Mouse (Mus musculus): ENCODE measurements around the gene Ppp1r14c.
"Not testable (repeated sequence)": the region's sequence is repeated elsewhere in the genome, so short reads cannot be mapped to it uniquely, and the experiment has no call there.

The Ppp1r14c gene

DNA sequence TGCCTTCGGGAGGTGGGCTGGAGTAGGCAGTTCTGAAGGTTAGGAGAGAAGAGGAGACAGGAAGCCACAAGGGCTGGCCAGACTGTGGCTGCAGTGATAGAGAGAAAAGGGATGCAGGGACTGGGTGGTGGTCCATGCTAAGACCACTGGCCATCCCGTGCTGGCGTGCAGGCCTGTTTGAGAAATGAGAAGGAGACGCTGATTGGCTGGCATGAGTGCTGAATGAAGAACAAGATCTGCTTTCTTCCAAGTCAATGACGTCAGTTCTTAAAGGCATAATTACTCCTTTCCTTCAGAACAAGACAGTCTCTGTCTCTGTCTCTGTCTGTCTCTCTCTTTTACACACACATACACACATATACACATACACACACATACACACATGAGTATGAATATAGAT is 36.4 kb downstream of the Ppp1r14c start:
- no peak for DNase-seq (ENCODE audit: low read depth in 2 of 2, low spot score in 2 of 2)

GRCm38 (mm10) chr10:3403416-3404137 is 37.7 kb downstream of the Ppp1r14c start:
- no peak for DNase-seq (ENCODE audit: low read depth in 2 of 2, low spot score in 2 of 2)

GRCm38 (mm10) chr10:3404362-3404761 is 38.5 kb downstream of the Ppp1r14c start:
- no peak for DNase-seq (ENCODE audit: low read depth in 2 of 2, low spot score in 2 of 2)

DNA sequence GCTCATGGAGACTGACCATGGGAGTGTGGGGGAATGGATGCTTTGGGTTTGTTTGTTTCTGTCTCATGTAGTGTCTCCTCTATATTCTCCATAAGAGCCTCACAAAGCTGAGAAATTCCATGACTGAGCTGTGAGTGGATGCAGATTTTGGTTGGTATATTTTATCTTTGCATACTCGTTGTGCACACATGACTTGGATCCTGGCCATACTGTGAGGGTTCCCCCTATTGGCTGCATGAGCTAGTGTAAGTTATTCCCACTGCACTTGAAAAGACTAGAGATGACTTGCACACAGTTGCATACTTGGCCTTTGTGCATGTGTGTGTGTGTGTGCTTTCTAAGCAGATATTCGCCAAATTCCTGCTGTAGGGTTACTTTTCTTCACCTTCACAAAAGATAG is 40.4 kb downstream of the Ppp1r14c start:
- no peak for DNase-seq (ENCODE audit: low read depth in 2 of 2, low spot score in 2 of 2)

- DNase-seq (ENCODE audit: low read depth in 2 of 2, low spot score in 2 of 2) = no peak
These were observed 42.3 kb downstream of the Ppp1r14c start for GRCm38 (mm10) chr10:3408036-3408661.

DNA sequence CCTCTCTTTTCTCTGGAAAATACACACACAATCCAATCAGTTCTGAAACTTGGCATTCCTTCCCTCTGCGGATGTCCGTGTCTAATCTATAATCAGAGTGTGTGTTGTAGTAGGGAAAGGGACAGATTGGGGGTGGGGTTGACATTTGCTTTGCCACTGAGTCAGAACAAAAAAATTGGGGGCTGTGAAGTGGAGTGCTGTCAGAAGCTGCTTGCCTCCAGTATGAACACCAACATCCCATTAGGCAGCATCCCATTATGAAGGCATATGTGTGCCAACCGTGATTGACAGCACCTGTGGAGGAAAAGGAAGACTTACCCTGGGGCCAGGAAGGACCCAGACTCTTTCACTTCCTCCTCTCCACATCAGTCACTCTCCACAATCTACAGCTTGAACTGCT is 42.8 kb downstream of the Ppp1r14c start:
- no peak for DNase-seq (ENCODE audit: low read depth in 2 of 2, low spot score in 2 of 2)

DNA sequence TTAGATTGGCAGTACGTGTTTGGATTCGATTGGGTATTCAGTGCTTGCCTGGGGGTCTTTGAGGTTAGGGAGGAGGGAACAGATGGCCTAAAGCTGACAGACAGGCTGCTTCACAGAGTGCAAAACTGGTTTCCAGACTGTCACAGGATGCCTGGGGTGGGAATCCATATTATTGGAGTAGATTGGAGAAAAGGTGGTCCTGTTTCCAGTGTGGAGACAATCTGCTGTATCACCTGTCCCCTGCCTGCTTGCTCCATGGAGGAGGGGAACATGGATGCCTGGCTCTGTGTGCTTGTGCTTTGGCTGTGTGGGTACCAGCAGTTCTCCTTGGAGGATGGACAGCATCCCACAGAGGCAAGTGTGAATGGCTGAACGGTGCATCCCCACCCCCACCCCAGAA is 45.4 kb downstream of the Ppp1r14c start:
- DNase-seq (ENCODE audit: low read depth in 2 of 2, low spot score in 2 of 2) = no peak

- DNase-seq (ENCODE audit: low read depth in 2 of 2, low spot score in 2 of 2) = no peak
These were observed 45.8 kb downstream of the Ppp1r14c start for GRCm38 (mm10) chr10:3411639-3412038.

GRCm38 (mm10) chr10:3414813-3415212 is 49.0 kb downstream of the Ppp1r14c start:
- no peak for DNase-seq (ENCODE audit: low read depth in 2 of 2, low spot score in 2 of 2)

- DNase-seq (ENCODE audit: low read depth in 2 of 2, low spot score in 2 of 2) = no peak
These were observed 50.7 kb downstream of the Ppp1r14c start for GRCm38 (mm10) chr10:3416565-3416964.

DNA sequence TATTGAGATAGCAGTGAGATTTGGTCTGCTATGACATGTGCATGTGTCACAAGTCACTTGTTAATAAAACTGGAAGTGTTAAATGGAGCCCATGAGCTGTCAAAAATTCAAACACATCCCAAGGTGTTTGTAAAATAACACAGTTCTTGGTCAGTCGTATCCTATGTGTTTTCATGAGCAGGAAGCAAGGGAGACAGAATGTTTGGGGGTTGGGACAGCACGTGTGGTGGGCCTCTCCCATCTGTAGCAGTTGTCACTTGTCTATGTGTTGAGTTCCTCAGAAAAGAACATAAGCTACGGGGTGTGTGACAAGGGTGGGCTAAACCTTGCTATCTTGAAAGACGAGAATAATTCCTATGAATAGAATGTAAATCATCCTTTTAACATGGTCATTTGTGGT is 51.6 kb downstream of the Ppp1r14c start:
- no peak for DNase-seq (ENCODE audit: low read depth in 2 of 2, low spot score in 2 of 2)

DNA sequence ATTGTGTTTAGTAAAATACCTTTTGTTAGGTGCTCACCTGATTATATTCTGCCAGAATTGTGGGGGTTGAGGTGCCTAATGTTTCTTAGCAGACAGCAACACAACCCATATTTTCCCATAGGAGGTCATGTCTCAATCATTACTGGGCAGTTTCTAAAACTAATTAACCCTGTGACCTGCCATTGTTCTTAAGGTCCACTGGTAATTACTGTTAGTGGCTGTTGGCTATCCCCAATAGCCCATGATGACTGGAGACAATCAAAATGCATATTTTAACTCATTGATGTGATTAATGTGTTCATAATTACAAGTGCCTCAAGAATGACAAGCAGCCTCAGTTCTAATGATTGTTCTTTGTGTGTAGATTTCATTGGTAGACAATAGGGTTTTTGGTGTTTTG is 58.2 kb downstream of the Ppp1r14c start:
- no peak for DNase-seq (ENCODE audit: low read depth in 2 of 2, low spot score in 2 of 2)

GRCm38 (mm10) chr10:3427689-3428399 is 62.0 kb downstream of the Ppp1r14c start:
- no peak for DNase-seq (ENCODE audit: low read depth in 2 of 2, low spot score in 2 of 2)

- no peak for DNase-seq (ENCODE audit: low read depth in 2 of 2, low spot score in 2 of 2)
These were observed 69.1 kb downstream of the Ppp1r14c start for GRCm38 (mm10) chr10:3434848-3435474.

DNA sequence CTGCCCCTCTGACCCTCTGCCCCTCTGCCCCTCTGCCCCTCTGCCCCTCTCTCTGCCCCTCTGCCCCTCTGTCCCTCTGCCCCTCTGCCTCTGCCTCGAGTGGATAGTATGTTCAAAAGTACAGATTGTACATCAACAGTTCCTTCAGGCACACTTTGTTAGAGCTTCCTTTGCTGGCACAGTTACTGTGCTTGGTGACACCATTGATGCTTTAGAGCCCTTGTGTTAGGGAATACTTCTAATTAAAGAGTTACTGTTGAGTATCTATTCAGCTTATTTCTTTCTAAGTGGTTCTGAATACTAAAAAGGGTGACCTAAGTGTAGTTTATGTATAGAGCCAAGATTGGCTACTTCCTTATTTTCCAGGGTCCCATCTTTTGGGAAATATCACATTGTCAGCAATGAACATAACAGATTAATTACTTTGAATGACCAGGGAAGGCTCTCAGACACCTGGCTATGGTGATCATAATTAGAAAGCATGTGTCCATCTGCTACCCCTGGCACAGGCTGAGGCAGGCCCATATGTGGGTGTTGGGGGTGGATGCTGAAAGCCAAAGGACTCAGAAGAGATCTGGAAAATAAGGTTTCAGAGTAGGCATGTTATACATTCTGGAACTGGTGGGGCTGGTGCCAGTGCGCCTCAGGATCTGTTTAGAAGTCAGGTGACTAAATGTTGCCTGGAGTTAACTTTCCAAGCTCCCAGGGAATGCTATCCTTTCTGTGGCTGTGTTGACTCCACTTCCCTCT is 75.0 kb downstream of the Ppp1r14c start:
- no peak for DNase-seq (ENCODE audit: low read depth in 2 of 2, low spot score in 2 of 2)

DNA sequence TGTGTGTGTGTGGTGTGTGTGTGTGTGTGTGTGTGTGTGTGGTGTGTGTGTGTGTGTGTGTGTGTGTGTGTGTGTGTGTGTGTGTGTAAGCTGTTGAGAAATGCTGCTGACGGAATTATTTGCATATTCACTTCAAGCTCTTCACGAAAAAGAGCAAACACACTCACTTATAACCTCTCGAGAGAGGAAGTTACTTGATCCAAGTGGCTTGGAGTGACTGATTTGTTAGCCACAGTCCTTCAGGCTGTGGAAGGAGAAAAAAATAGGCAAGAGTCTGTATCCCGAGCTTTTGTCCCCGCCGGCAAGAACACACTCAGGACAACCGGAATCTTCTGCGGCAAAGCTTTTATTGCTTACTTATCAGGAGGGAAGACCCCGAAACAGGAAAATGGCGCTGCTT is 80.9 kb downstream of the Ppp1r14c start:
- not testable (repeated sequence) for DNase-seq (ENCODE audit: low read depth in 2 of 2, low spot score in 2 of 2)

- no peak for DNase-seq (ENCODE audit: low read depth in 2 of 2, low spot score in 2 of 2)
These were observed 82.8 kb downstream of the Ppp1r14c start for GRCm38 (mm10) chr10:3448699-3449098.

DNA sequence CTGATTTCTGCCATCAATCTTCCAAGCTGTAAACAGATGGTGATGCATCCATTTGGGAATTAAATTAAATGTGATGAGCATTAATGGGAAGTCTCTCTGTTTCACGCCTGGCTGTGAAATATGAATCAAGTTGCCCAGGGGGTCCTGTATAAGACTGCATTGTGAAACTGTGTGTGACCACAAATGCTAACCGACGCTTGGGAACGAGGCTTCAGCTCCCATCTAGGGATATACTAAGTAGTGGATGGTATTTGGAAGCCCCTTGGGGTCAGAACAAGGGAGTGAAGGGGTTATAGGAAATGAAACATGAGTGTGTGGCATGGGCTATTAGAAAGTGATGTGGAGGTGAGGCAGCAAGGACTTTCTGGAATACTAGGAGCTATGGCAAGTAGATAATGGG is 86.1 kb downstream of the Ppp1r14c start:
- DNase-seq (ENCODE audit: low read depth in 2 of 2, low spot score in 2 of 2) = no peak

GRCm38 (mm10) chr10:3452822-3453475 is 87.1 kb downstream of the Ppp1r14c start:
- no peak for DNase-seq (ENCODE audit: low read depth in 2 of 2, low spot score in 2 of 2)

- DNase-seq (ENCODE audit: low read depth in 2 of 2, low spot score in 2 of 2) = no peak
These were observed 92.8 kb downstream of the Ppp1r14c start for GRCm38 (mm10) chr10:3458686-3459085.

GRCm38 (mm10) chr10:3460841-3461240 is 95.0 kb downstream of the Ppp1r14c start:
- no peak for DNase-seq (ENCODE audit: low read depth in 2 of 2, low spot score in 2 of 2)

All from CD8-positive naive resting alpha-beta T cell, adult 2 months (primary cell).